Mouse (Mus musculus) heart, postnatal 0 days (tissue): ENCODE measurements at regions not wholly inside any gene's neighbourhood (a gene's known extent, or its start where the extent isn't known, plus 50 kb on each side); places are given as distances from the start of the nearest gene placed in this dataset.

Source experiments
- ATAC-seq: fragments of 200-750 bp; cut with Nextera tagmentation; 2 replicates; pipeline ENCODE4 v1.8.0; 2017; ENCODE audit warnings: low read depth, moderate number of reproducible peaks, moderate library complexity; ENCODE audit not compliant: insufficient read depth
- DNase-seq: peaks from one replicate; pipeline ENCODE4 v3.0.0-alpha.2; 2016; ENCODE audit warnings: low spot score
- H3K27ac ChIP-seq: fragments of 300-500 bp; sonication (generic); 2 replicates; pipeline ENCODE4 v1.5.1; 2014; ENCODE audit warnings: low read depth, mild to moderate bottlenecking
- H3K27me3 ChIP-seq: fragments of 300-500 bp; sonication (generic); 2 replicates; pipeline ENCODE4 v1.6.1; 2014; ENCODE audit warnings: low read length, mixed read lengths; ENCODE audit not compliant: control insufficient read depth, insufficient read depth
- H3K36me3 ChIP-seq: fragments of 300-500 bp; sonication (generic); replicated peaks from 2 replicates; pipeline ENCODE4 v1.6.1; 2014; ENCODE audit warnings: low read length, mixed read lengths; ENCODE audit not compliant: control insufficient read depth, insufficient read depth
- H3K4me1 ChIP-seq: fragments of 300-500 bp; sonication (generic); 2 replicates; pipeline ENCODE4 v1.6.1; 2014; ENCODE audit warnings: antibody characterized with exemption; ENCODE audit not compliant: control insufficient read depth, insufficient read depth
- H3K4me2 ChIP-seq: fragments of 300-500 bp; sonication (generic); 2 replicates; pipeline ENCODE4 v1.6.1; 2014; ENCODE audit warnings: low read depth, mild to moderate bottlenecking, low read length, moderate library complexity
- H3K4me3 ChIP-seq: fragments of 300-500 bp; sonication (generic); 2 replicates; pipeline ENCODE4 v1.5.1; 2014; ENCODE audit warnings: low read depth, low read length
- H3K9ac ChIP-seq: fragments of 300-500 bp; sonication (generic); replicated peaks from 2 replicates; pipeline ENCODE4 v1.6.1; 2014; ENCODE audit warnings: low read depth, low read length, mixed read lengths
- H3K9me3 ChIP-seq: fragments of 300-500 bp; sonication (generic); replicated peaks from 2 replicates; pipeline ENCODE4 v1.6.1; 2016; ENCODE audit warnings: low read length; ENCODE audit not compliant: control insufficient read depth
- CTCF ChIP-seq: IDR thresholded peaks from 2 replicates; pipeline ENCODE4 v1.5.1; 2016; ENCODE audit warnings: antibody characterized with exemption, control low read depth, low read depth
- EP300 ChIP-seq: IDR thresholded peaks from 2 replicates; pipeline ENCODE4 v1.6.1; 2016; ENCODE audit warnings: antibody characterized with exemption, low read depth
- WGBS: fragments of 180-500 bp; shearing (Covaris S2); extraction: QIAGEN DNeasy Blood & Tissue Kit; methylation state at CpG from one replicate; pipeline ENCODE4 v1.1.7; 2014; 5-methylcytosine and 5-hydroxymethylcytosine counted together

DNA sequence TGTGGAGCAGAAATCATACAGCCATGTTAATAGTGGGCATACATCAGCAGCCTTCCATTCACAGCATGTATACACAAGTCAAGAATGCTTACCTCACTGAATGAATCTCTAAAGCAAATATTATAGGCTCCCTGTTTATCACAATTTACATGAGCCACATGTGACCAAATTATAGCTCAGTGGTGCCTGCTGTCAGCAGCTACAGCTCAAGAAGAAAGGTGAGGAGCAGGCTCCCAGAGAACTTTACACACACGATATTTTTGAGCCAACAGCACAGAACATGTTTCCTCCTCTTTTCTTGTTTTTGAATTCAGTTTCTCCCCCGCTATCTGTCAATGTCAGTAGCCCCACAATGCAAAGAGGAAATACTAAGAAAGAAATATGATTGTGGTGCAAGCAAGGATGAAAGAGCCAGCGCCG, 1605.4 kb downstream of the 4930444P10Rik start:
- Histone ChIP-seq H3K4me1 (no peaks in the 10 kb centered on the region), H3K36me3 (no peaks in the 10 kb centered on the region), H3K9ac (no peak overlapping the region), H3K9me3 (no peaks in the 10 kb centered on the region), H3K27me3 (no peaks in the 10 kb centered on the region), H3K4me3 (no peak overlapping the region), H3K4me2 (no peak overlapping the region), H3K27ac (no peak overlapping the region)
- WGBS = 52% methylated on average over 4 of the region's 4 CpGs
- no peak for ATAC-seq
- TF ChIP-seq CTCF (no peak), EP300 (no peak)
- no peak for DNase-seq

DNA sequence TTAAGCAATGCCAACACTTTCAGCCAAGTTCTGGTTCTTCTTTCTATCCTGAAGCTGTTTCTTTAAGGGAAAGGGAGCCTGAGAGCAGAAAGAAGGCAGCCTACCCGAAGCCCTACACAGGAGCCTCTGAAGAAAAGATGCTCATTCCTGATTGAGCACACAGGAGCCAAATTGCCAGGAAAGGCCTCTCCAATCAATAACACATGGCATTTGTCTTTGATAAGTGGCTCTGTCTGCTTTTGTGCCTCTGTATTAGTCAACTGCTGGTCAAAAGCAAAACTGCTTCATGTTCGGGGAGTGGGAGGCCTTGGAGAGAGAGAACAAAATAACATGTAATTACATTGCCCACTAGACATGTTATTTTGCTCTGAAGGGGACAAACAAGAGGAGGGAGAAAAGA, 1607.4 kb downstream of the 4930444P10Rik start:
- WGBS = 40% methylated on average over 2 of the region's 2 CpGs
- Histone ChIP-seq H3K9me3 (no peaks in the 10 kb centered on the region), H3K9ac (no peak overlapping the region), H3K4me3 (no peak overlapping the region), H3K27ac (no peak overlapping the region), H3K36me3 (no peaks in the 10 kb centered on the region), H3K27me3 (no peaks in the 10 kb centered on the region), H3K4me2 (no peak overlapping the region), H3K4me1 (no peaks in the 10 kb centered on the region)
- no peak for ATAC-seq
- no peak for TF ChIP-seq CTCF
- TF ChIP-seq EP300 = no peak
- DNase-seq = no peak

- H3K36me3 ChIP-seq = no peaks in the 10 kb centered on the region
- no peak overlapping the region for H3K4me2 ChIP-seq
- H3K9me3 ChIP-seq = no peaks in the 10 kb centered on the region
- no peaks in the 10 kb centered on the region for H3K27me3 ChIP-seq
- 66% methylated on average over 6 of the region's 6 CpGs for WGBS
- no peak overlapping the region for H3K9ac ChIP-seq
- H3K27ac ChIP-seq = no peak overlapping the region
- TF ChIP-seq EP300 = no peak
- TF ChIP-seq CTCF = no peak
- no peak overlapping the region for H3K4me3 ChIP-seq
- H3K4me1 ChIP-seq = no peaks in the 10 kb centered on the region
- DNase-seq = no peak
- ATAC-seq = no peak
These were observed 1608.8 kb downstream of the 4930444P10Rik start for GRCm38 (mm10) chr1:14484121-14484916.

- Histone ChIP-seq H3K9me3 (no peaks in the 10 kb centered on the region), H3K27ac (no peak overlapping the region), H3K27me3 (no peaks in the 10 kb centered on the region), H3K9ac (no peak overlapping the region), H3K4me3 (no peak overlapping the region), H3K4me2 (no peak overlapping the region), H3K36me3 (no peaks in the 10 kb centered on the region), H3K4me1 (no peaks in the 10 kb centered on the region)
- DNase-seq (no peak), ATAC-seq (no peak)
- TF ChIP-seq EP300 (no peak), CTCF (no peak)
- 52% methylated on average over 3 of the region's 3 CpGs for WGBS
These were observed 1620.8 kb downstream of the 4930444P10Rik start for GRCm38 (mm10) chr1:14472294-14472693.

DNA sequence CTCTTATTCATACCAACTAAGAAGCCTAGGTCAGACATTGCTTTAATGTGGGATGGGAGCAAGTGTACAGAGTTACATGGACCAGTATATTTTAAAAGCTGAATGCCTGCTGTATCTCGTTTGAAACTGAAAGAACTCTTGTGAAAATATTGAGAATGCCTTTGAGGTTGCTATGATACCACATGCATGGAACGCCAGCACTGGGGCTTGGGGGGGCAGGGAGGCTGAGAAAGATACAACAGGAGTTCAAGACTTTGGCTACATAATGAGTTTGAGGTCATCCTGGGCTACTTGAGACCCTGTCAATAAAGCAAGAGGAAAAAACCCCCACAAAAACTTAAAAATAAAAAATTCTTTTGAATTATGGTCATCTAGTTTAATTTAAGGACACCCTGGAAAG, 1621.6 kb downstream of the 4930444P10Rik start:
- Histone ChIP-seq H3K4me2 (no peak overlapping the region), H3K4me1 (no peaks in the 10 kb centered on the region)
- TF ChIP-seq EP300 = no peak
- no peak for TF ChIP-seq CTCF

More for the DNA sequence above, 1621.6 kb downstream of the 4930444P10Rik start:
- WGBS = 39% methylated on average over 2 of the region's 2 CpGs
- ATAC-seq (no peak), DNase-seq (no peak)
- H3K9ac ChIP-seq = no peak overlapping the region
- H3K9me3 ChIP-seq = no peaks in the 10 kb centered on the region
- H3K27ac ChIP-seq = no peak overlapping the region
- no peaks in the 10 kb centered on the region for H3K36me3 ChIP-seq
- H3K27me3 ChIP-seq = no peaks in the 10 kb centered on the region
- H3K4me3 ChIP-seq = no peak overlapping the region
